Mouse (Mus musculus) liver, postnatal 0 days (tissue): Measurements from ENCODE around the gene Slc39a3.

Experiments used
- CTCF ChIP-seq: sonication (generic); IDR thresholded peaks from 2 replicates; pipeline ENCODE4 v1.5.1; 2016; ENCODE audit warnings: antibody characterized with exemption, low read depth
- EP300 ChIP-seq: IDR thresholded peaks from 2 replicates; pipeline ENCODE4 v1.6.1; 2016; ENCODE audit warnings: antibody characterized with exemption, low read depth, mild to moderate bottlenecking

DNA sequence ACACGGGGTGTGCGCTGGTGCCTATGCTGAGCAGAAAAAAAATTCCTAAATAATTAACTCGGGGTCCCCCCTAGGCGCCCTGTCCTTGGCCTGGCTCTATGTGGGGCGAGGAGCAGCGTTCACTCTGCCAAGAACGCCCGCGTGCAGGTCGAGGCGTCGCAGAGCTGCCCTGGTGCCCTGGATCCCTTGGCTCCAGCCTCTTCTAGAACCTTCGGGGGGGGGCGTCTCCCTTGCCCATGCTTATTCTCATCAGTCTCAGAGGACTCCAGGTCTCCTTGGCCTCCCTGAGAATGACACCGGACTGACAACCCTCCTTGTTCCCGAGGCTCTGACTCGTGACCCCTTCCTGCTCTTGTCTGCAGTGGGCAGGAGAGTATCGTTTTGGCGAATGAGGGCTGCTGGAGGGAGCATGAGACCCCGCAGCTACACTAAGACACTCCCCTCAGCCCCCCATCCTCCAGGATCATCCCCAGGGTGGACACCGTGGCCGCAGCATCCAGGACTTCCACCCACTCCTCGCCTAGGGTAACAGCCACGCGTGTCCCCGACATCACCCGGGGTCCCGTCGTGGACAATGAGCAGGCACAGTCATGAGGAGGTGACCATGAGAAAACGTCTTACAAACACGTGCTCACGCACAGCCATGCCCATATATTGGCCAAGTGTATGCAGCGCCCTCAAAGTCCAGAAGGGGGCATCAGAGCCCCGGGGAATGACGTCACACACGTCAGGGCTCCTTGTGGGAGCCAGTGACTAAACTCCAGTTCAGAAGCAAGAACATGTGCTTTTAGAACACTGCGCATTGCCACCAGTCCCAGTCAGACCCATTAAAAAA is 37.6 kb downstream of the Slc39a3 start:
- TF ChIP-seq CTCF (peak; percentile 93), EP300 (no peak)
